Mouse (Mus musculus) heart, adult 11 months (tissue): Measurements from ENCODE around the gene Dgkg.

Source experiments
- DNase-seq: peaks from one replicate; pipeline ENCODE4 v3.0.0; 2022

Gene Dgkg

GRCm38 (mm10) chr16:22656533-22657444, at the start of gene Dgkg:
Gene Dgkg (minus strand): TSS chr16:22657221.
- peak; percentile 96 for DNase-seq

DNA sequence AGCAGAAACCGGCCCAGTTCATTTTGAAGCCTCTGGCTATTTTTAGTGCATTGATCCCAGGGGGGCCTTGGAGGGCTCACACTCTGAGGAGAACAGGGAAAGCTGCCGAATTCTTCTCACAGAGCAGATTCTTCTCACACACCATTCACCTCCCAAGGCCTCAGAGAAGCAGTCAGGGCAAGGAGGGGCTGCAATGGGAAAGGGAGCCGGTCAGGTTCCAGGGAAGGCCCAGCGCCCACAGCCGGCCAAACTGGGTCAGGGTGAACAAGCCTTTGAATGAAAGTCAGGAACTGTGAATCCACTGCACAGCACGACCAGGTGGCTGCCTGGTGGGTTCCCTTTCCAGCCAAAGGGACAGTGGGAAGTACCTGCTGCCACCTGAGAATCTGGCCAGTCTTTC, 47.9 kb upstream of the Dgkg start:
- DNase-seq: peak; percentile 93

DNA sequence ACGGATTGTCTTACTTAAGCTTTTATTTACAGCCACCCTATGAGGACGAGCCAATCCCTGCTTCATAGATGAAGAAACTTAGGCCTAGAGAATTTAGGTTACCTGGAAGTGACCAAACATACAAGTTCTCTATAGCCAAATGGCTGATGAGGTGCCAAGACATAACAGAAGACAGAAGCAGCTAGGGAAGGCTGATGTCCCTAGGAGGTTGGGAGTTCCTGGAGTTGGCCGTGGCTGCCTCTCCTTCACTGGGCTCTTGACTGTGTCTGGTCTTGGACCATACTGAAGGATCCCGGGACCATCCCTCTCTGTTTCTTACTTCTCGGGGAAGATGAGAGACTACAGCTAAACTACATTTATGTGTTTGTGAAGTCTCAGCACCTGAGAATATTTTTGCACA, 47.1 kb upstream of the Dgkg start:
- DNase-seq: no peak

DNA sequence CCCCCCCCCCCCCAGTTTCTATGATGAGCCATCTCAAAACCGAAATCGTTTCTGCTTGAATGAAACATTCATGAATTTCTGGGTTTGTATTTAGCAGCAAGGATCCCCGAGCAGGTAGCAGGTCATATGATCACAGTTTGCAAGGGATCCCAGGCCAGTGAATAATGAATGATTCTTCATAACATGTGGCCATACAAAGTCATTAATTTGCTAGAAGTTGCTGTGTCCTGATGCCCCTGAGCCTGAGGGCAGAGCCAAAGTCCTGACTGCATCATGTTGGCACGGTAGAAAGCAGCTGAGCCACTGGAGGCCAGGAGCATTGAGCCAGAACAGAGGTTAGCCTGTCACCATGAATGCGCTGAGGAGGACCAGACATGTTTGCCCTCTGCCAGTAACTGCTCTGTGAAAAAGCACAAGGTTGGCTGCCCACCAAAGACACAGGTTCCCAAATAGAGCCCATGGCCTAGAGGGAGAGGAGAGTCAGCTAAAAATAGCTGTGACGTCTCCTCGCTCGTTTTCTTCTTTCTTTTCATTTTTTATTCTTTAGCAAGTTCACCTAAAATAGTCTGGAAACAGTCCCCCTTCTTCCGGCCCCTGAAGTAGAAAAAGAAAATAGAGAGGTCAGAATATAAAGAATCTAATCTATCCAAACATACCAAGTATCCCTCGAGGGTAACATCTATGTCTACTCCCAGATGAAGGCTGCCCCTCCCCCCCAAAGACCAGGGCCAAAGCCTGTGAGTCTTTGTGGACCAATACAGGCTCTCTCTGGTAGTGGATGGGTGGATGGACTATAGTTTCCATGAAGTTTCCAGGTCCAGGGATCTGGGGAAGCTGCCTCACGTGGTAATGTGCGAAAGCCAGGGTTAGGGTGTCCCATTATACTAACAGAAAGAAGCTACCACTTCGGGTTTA, 42.1 kb upstream of the Dgkg start:
- DNase-seq: peak; percentile 98

GRCm38 (mm10) chr16:22698101-22698500, 41.1 kb upstream of the Dgkg start:
- no peak for DNase-seq

GRCm38 (mm10) chr16:22689622-22690021, 32.6 kb upstream of the Dgkg start:
- no peak for DNase-seq

GRCm38 (mm10) chr16:22687711-22688230, 30.8 kb upstream of the Dgkg start:
- DNase-seq: no peak

DNA sequence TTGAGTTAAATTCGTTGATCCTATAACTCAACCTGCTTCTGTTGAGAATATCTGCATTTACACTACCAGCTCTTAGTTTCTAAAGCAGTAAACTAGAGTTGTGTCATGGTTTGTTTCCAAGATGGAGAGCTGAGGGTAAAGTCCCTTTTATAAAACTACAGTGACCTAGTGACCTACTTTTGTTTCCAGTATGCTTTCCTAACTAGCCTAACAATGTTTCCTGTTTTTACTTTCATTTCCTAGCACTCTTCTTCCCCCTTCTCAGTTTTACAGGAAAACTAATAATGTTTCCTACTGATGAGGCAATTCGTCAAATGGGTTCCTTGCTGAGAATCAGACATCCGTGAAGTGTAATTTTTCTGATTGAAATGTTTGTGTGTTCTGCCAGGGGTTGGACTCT, 26.6 kb upstream of the Dgkg start:
- DNase-seq: no peak

- DNase-seq: no peak
Observed at GRCm38 (mm10) chr16:22682727-22683126, 25.7 kb upstream of the Dgkg start.

- no peak for DNase-seq
Observed at GRCm38 (mm10) chr16:22679641-22680040, 22.6 kb upstream of the Dgkg start.

- DNase-seq: peak; percentile 88
Observed at GRCm38 (mm10) chr16:22674636-22675035, 17.6 kb upstream of the Dgkg start.

GRCm38 (mm10) chr16:22674164-22674563, 17.1 kb upstream of the Dgkg start:
- no peak for DNase-seq

DNA sequence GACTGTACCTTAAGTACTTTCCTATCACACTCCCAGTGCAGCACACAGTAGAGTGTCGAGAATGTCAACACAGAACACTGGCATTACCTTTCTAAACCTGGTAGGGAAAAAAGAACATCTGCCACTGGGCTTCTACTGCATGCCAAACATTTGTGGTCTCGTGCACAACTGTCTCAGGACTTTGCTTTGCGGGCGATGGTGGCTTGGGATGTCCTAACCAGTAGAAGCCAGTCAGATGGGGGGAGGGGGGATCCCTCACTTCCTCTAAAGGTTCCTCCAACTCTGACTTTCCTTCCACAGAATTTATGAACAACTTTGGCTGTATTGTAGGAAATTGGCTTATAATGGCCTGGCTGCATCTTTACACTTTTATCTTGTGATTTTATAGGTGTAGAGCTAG, 7.0 kb upstream of the Dgkg start:
- DNase-seq: no peak

DNA sequence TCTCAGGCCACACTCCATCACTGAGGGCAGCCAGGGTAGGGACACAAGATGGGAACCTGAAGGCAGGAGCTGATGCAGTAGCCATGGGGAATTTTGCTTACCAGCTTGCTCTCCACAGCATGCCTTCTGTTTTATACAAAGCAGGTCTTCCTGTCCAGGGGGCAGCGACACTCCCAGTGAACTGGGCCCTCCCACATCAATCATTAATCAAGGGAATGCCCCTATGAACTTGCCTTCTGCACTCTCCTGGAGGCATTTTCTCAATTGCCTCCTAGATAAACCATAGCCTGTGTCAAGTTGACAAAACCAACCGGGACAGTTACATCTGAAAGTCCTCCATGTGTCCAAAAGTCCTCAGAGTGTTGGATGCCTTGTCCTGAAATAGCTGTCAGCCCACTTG, 6.1 kb upstream of the Dgkg start:
- no peak for DNase-seq

DNA sequence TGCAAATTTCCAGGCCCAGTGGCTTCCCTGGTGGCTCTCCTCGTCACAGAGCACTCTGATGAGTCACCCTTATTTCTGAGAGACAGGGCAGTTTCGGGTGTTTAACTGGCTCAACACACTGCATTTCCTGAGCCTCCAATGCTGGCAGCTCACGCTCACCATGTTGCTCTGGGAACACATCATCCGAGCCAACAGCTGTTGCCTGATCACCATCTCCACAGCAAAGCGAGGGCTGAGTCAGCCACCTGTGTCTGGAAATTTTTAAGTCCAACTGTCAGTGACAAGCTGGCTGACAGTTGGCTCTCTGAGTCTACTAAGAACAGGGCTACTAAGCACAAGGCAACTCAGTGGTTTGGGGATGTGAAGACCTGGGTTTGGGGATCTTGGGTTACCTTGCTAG, 4.1 kb upstream of the Dgkg start:
- DNase-seq: no peak

GRCm38 (mm10) chr16:22657874-22658789, 1.1 kb upstream of the Dgkg start:
- no peak for DNase-seq

- no peak for DNase-seq
Observed at GRCm38 (mm10) chr16:22655812-22656211, 1.2 kb downstream of the Dgkg start.

- no peak for DNase-seq
Observed at GRCm38 (mm10) chr16:22655223-22655622, 1.8 kb downstream of the Dgkg start.

DNA sequence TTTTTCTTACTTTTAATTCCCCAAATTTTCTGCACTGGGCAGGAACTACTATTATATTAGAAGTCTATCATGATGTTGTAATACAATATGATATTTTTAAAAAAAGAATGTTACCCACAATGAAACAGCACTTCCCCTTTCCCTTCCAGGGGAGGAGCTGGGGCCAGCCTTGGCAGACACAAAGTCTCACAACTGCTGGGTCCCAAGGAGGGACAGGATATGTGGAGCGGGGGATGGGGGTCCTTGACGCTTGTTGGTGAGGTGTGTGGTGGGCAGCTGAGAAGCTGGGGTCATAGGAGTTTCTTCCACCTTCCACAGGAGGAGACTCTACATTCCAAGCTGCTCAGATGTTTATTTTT, 2.6 kb downstream of the Dgkg start:
- DNase-seq: no peak

GRCm38 (mm10) chr16:22653817-22654476, 3.1 kb downstream of the Dgkg start:
- no peak for DNase-seq

DNA sequence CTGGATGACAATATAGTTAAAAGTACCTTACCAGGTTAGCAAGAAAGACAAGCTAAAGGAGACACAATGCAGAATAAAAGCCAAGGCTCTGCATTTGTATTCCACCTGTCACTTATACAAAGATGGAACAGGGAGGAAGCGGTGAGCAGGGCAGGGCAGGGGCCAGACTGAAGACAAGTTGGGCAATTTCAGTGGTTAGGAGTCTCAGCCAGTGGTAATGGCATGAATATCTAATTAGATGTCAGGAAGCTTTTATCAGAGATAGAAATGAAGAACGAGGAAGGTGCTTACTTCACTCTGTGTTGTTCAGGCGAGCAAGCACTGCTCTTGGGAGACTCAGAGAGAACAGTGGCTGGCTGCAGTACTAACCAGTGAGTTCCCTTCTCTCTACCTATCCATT, 5.8 kb downstream of the Dgkg start:
- no peak for DNase-seq

GRCm38 (mm10) chr16:22645256-22645655, 11.8 kb downstream of the Dgkg start:
- no peak for DNase-seq
